Mouse (Mus musculus): ENCODE measurements around the gene Arid3c. TPM values are rescaled to one million over a fixed set of nuclear protein-coding genes. Genes with fewer than 3 reads are reported as not detected.
"Not testable (repeated sequence)": the region's sequence is repeated elsewhere in the genome, so short reads cannot be mapped to it uniquely, and the experiment has no call there.

Gene Arid3c
- polyA plus RNA-seq, 1 experiment, result not detected

DNA sequence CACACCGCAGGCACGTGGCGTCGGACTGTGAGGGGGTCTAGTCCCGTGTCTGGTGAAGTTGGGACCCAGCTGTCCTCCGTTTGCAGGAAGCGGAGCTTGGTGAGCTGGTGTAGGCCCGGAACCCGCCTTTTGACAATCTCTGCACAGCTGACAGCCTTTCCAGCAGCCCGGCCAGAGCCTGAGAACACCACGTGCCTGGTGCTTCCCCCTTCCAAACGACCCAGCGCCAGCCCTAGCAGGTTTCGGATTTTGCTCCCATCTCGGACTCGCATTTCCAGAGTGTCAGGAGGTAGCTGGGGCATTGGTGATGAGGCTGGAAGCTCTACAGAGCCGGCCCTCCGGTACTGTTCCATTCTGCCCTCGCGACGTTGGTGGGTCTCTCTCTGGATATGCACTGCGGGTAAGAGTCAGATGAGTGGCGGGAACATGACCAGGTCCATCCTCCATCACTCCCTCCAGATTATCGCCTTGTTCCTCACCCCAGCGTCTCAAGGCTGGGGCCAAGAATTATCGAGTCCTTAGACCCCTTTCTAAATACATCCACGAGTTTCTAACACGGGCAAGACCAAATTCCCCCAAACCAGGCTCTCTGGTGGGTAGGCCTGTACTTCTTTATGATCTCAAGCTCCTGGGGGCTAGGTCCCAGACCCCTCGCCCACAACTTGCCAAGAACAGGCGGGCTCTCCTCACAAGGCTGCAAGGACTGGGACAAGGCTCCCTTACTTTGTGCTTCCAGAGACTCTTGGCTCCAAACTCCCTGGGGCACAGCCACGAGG lies 18.3 kb downstream of the Arid3c start:
- Histone ChIP-seq H3K4me1 (ENCODE audit: control insufficient read depth, insufficient read depth, low read length) (peaks cover 12% of the 10 kb centered on the region), H3K4me3 (ENCODE audit: insufficient read depth, low read depth, low read length) (peak overlapping the region; percentile 94), H3K27ac (ENCODE audit: insufficient read depth, low read depth, low read length) (peak overlapping the region; percentile 68)
- 17% methylated on average over 31 of the region's 31 CpGs for WGBS
- TF ChIP-seq CTCF (IDR thresholded peaks at IDR 0.05; ENCODE audit: insufficient read depth, low read depth, low read length) (no peak), POLR2A (IDR thresholded peaks at IDR 0.05; ENCODE audit: insufficient read depth, low read depth, low read length) (no peak)

DNA sequence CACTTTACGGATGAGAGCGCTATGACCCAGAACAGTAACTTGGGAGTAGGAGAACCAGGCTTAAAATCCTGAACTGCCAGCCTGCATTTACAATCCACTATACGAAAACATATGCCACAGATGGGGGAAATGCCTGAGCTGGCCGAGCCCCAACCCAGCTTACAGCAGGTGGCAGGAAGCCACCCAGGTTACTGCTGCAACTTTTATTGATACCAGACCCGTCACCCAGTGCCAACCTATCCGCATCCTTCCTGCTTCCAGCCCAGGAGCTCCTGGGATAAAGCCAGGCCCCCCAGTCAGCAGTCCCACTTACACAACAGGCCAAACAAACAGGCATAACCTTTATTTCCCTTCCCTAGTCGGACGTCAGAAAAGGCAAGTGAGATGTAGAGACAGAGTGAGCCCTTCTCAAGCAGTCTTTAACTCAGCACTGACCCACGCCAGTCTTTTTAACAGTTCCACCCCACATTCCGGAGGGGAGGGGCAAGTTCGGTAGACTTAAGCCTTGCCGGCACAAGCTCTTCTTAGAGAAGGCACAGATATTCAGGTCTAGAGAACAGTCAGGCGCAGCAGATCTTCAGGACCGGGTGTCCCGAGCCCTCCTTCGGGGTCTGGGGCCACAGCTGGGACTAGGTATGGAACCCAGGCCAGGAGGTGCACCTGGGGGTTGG lies 19.1 kb downstream of the Arid3c start:
- Histone ChIP-seq H3K4me3 (ENCODE audit: insufficient read depth, low read depth, low read length) (peak overlapping the region; percentile 94), H3K27ac (ENCODE audit: insufficient read depth, low read depth, low read length) (no peak overlapping the region), H3K4me1 (ENCODE audit: control insufficient read depth, insufficient read depth, low read length) (peaks cover 12% of the 10 kb centered on the region)
- no peak for TF ChIP-seq CTCF (IDR thresholded peaks at IDR 0.05; ENCODE audit: insufficient read depth, low read depth, low read length)
- no peak for TF ChIP-seq POLR2A (IDR thresholded peaks at IDR 0.05; ENCODE audit: insufficient read depth, low read depth, low read length)
- WGBS, result 52% methylated on average over 16 of the region's 16 CpGs

DNA sequence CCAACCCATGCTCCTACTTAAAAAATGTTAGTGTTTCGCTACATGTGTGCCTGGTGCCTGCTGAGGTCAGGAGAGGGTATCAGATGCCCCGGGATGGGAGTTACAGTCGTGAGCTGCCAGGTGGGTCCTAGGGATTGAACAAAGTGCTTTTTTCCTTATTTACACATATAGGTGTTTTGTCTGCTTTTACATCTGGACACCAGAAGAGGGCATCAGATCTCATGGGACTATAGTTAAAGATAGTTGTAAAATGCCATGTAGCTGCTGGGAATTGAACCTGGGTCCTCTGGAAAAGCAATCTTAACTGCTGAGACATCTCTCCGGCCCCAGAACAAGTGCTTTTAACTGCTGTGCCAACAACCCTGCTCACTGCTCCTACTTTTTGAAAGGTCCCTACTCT lies 20.7 kb downstream of the Arid3c start:
- 69% methylated on average over 4 of the region's 4 CpGs for whole genome bisulfite sequencing
- no peak overlapping the region for H3K4me3 ChIP-seq (ENCODE audit: insufficient read depth, low read depth, low read length)
- no peak overlapping the region for H3K27ac ChIP-seq (ENCODE audit: insufficient read depth, low read depth, low read length)
- TF ChIP-seq POLR2A (IDR thresholded peaks at IDR 0.05; ENCODE audit: insufficient read depth, low read depth, low read length) (no peak), CTCF (IDR thresholded peaks at IDR 0.05; ENCODE audit: insufficient read depth, low read depth, low read length) (no peak)
- H3K4me1 ChIP-seq (ENCODE audit: control insufficient read depth, insufficient read depth, low read length), result peaks cover 12% of the 10 kb centered on the region

DNA sequence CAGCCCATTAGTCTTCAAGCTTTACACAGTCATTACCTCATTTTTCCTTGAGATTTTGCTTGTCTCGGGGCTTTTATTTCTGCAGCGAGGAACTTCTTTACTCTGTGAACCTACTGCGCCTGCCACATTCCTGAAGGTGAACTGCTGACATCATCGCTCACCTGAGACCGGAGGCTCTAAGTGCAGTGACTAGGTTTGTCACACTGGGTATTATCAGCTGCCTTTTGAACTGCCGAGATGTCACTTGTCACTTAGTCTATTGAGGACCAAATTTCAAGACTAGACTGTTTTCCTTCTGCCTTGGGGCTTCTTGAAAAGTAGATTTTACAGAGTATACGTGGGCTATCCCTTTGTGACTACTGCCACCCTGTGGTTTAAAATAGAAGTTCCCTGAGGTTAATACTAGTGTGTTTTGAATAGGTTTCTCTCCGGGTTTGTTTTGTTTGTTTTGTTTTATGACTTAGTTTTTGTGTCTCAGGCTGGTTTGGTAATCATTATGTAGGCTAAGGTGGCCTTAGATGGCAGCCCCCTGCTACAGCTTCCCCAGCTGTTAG lies 22.7 kb downstream of the Arid3c start:
- no peak for TF ChIP-seq POLR2A (IDR thresholded peaks at IDR 0.05; ENCODE audit: insufficient read depth, low read depth, low read length)
- TF ChIP-seq CTCF (IDR thresholded peaks at IDR 0.05; ENCODE audit: insufficient read depth, low read depth, low read length), result no peak
- Histone ChIP-seq H3K27ac (ENCODE audit: insufficient read depth, low read depth, low read length) (no peak overlapping the region), H3K4me3 (ENCODE audit: insufficient read depth, low read depth, low read length) (no peak overlapping the region), H3K4me1 (ENCODE audit: control insufficient read depth, insufficient read depth, low read length) (peaks cover 16% of the 10 kb centered on the region)
- 36% methylated on average over 8 of the region's 8 CpGs for WGBS

DNA sequence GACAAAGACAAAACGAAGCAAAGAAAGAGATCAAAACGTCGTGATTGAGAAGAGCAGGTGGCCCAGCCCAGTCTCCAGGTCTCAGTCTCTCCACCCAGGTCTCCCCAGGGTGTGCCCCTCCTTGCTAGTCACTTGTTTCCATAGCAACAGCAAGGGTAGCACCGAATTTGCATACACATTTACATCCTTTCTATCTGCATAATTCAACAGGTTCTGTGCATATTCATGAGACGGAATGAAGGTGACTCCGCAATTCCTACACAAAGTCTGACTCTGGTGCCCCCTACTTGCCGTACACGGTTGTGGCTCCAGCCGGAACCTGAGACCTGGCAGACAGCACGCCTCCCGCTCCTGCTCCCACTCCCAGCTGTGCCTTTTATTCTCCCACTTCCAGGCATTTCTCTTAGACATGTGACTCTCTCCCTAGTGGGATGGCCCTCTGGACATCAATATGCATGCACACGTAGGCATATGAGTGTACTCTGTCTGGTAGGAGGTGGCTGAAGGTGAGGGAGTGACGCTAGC lies 23.9 kb downstream of the Arid3c start:
- 4% methylated on average over 13 of the region's 13 CpGs for WGBS
- TF ChIP-seq POLR2A (IDR thresholded peaks at IDR 0.05; ENCODE audit: insufficient read depth, low read depth, low read length) (no peak), CTCF (IDR thresholded peaks at IDR 0.05; ENCODE audit: insufficient read depth, low read depth, low read length) (peak; percentile 27; the same call in 1 of the 2 replicates)
- Histone ChIP-seq H3K4me3 (ENCODE audit: insufficient read depth, low read depth, low read length) (no peak overlapping the region), H3K4me1 (ENCODE audit: control insufficient read depth, insufficient read depth, low read length) (peaks cover 10% of the 10 kb centered on the region), H3K27ac (ENCODE audit: insufficient read depth, low read depth, low read length) (no peak overlapping the region)

DNA sequence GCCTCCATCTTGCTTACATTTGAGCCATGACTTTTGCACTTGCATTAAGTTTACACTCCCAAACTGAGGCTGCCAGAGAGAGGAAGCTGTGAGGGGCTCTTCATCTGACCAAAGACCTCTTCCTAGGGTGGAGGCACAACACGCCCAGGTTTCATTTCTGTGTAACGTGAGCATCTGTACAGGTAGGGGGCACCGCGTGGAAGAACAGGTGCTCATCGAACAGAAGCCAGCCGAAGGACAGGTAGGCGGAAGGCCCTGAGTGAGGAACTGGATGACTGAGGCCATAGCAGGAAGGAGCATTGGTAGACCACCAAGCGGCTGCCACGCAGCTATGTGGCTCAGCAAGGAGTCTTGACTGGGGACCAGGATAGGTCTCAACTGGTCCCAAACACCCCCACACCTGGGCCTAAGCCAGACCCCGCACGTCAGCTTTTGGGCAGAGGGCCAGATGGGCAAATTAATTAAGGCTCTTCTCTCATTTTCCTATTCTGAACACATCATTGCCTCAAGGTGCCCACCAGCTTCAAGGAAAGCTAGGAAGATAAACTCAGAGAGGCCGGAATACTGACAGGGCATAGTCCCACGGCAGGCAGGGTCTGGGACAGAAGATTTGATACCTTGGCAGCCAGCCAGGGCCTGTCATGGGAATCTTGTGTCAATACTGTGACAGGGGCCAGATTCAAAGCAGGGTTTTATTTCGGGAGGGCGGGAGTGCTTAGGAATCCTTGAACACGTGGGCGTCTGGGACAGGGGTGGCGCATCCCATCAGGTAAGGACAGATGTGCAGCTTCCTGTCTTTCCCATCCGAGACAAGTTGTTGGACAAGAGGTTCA lies 24.8 kb downstream of the Arid3c start:
- TF ChIP-seq CTCF (IDR thresholded peaks at IDR 0.05; ENCODE audit: insufficient read depth, low read depth, low read length) (no peak), POLR2A (IDR thresholded peaks at IDR 0.05; ENCODE audit: insufficient read depth, low read depth, low read length) (no peak)
- H3K4me1 ChIP-seq (ENCODE audit: control insufficient read depth, insufficient read depth, low read length), result peaks cover 5% of the 10 kb centered on the region; the same call in 1 of the 2 replicates
- 56% methylated on average over 19 of the region's 19 CpGs for WGBS
- no peak overlapping the region for H3K27ac ChIP-seq (ENCODE audit: insufficient read depth, low read depth, low read length)
- no peak overlapping the region for H3K4me3 ChIP-seq (ENCODE audit: insufficient read depth, low read depth, low read length)

DNA sequence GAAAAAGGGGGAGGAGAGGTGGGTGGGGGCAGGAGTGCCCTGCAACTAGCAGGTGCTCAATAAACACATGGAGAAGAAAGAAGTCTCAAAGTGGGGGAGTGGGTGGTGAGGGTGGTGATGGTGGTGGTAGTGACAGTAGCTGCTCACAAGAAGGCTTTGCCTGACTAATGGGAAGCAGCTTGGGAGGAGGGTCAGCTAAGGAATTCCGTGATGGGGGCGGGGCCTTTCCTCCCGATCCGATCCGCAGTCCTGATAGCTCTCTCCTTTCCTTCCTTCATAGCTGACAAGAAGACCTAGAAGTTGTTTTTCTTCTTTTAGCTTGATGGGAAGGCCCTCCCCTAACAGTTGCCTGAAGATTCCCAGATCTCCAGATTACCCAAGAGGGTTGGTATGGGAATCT lies 26.3 kb downstream of the Arid3c start:
- Histone ChIP-seq H3K27ac (ENCODE audit: insufficient read depth, low read depth, low read length) (no peak overlapping the region), H3K4me1 (ENCODE audit: control insufficient read depth, insufficient read depth, low read length) (peaks cover 5% of the 10 kb centered on the region; the same call in 1 of the 2 replicates), H3K4me3 (ENCODE audit: insufficient read depth, low read depth, low read length) (no peak overlapping the region)
- TF ChIP-seq POLR2A (IDR thresholded peaks at IDR 0.05; ENCODE audit: insufficient read depth, low read depth, low read length) (no peak), CTCF (IDR thresholded peaks at IDR 0.05; ENCODE audit: insufficient read depth, low read depth, low read length) (no peak)
- WGBS, result 37% methylated on average over 5 of the region's 5 CpGs

DNA sequence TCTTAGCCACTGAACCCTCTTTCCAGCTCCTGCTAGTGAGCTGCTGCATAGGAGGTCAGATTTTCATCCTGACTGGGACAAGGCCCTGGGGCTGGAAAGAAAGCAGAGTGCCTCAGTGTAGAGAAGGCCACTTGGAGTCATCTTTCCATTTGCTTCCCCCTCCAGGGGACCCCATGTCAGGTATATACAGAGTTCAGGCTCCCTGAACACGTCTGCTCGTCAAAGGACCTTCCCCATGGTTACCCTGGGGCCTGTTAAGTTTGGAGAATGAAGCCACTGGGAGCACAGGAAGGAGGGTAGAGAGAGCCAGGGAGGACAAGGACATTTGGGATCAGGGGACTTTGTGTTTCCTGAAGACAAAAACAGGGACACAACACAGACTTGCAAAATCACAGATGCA lies 28.7 kb downstream of the Arid3c start:
- not testable (repeated sequence) for H3K4me3 ChIP-seq (ENCODE audit: insufficient read depth, low read depth, low read length); H3K4me1 ChIP-seq (ENCODE audit: control insufficient read depth, insufficient read depth, low read length); H3K27ac ChIP-seq (ENCODE audit: insufficient read depth, low read depth, low read length)
- 92% methylated on average over 2 of the region's 2 CpGs for WGBS

DNA sequence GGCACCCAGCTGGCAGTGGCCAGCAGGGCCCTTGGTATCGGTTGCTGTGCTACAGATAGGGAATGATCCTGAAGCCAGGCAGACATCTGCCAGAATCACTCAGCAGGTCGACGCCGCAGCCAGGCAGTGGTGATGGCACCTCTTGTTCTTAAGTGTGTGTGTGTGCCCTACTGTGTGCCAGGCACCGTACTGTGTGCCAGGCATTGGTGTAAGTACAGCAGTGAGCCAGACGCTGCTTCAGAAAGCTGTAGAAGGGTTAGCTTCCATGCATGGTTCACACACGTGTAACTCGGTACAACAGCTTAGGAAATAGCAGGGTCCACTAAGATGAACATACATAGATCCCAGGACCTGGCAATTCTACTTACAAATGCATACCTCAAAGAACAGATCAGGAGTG lies 30.7 kb downstream of the Arid3c start:
- H3K4me1 ChIP-seq (ENCODE audit: control insufficient read depth, insufficient read depth, low read length); H3K27ac ChIP-seq (ENCODE audit: insufficient read depth, low read depth, low read length): not testable (repeated sequence)
- 82% methylated on average over 7 of the region's 8 CpGs for WGBS

DNA sequence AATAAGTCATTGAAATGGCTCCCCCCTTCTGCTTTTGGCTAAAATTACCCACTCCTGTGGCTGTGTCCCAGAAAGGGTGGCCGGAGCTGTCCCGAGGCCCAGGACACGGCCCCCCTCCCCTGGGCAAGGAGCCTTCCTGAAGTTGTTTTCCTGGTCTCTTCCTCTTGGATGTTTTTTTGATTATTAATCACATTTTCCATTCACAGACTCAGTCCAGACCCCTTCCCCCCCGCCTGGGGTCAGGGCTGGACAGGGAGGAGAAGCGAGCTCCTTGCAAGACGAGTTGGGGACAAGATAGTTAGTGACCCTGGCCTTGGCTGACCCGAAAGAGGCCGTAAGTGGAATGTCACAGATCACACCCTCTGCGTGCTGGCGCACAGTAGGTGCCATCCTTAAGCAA lies 31.2 kb downstream of the Arid3c start, which contains the start of gene Il11ra1:
Gene Il11ra1, plus strand, starts transcription at position 207 of the 400 bp plus-strand sequence.
- H3K27ac ChIP-seq (ENCODE audit: insufficient read depth, low read depth, low read length); H3K4me1 ChIP-seq (ENCODE audit: control insufficient read depth, insufficient read depth, low read length); H3K4me3 ChIP-seq (ENCODE audit: insufficient read depth, low read depth, low read length): not testable (repeated sequence)
- WGBS, result 83% methylated on average over 10 of the region's 10 CpGs

More for the DNA sequence above, 30.7 kb downstream of the Arid3c start:
- H3K4me3 ChIP-seq (ENCODE audit: insufficient read depth, low read depth, low read length), result not testable (repeated sequence)

DNA sequence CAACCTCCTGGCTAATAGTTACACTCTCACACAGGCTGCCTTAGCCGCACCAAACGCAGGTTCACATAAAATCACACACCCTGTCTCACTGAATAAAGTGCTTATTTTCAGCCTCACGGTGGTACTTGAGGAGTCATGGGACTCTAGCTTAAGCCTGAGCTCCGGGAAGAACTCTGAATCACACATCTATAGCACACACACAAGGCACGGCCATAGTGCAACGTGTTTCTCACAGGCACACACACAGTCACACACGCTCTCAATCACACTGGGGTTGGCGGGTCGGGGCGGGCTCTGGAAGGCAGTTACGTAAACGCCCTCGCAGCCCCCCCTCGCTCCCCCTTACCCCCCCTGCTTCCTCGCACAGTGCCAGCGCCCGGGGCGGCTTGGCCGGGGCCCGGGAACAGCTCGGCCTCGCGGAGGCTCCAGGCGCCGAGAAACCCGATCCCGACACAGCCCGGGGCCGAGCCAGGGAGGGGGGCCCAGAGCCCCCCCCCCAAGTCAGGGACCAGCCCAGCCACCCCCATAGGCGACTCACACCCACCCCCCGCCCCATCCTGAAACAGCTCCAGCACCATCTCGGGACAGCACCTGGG lies 32.4 kb downstream of the Arid3c start:
- H3K4me3 ChIP-seq (ENCODE audit: insufficient read depth, low read depth, low read length); H3K4me1 ChIP-seq (ENCODE audit: control insufficient read depth, insufficient read depth, low read length); H3K27ac ChIP-seq (ENCODE audit: insufficient read depth, low read depth, low read length): not testable (repeated sequence)
- 9% methylated on average over 22 of the region's 32 CpGs for WGBS

All from olfactory bulb, adult 2 months (tissue).